Mouse (Mus musculus) bone marrow, adult 2 months (tissue): Measurements from ENCODE around the gene Arhgap15.

Experiments used
- CTCF ChIP-seq: fragments of 200-500 bp; IDR thresholded peaks from 2 replicates; pipeline ENCODE4 v1.5.1; 2011; ENCODE audit warnings: low read length, control low read depth; ENCODE audit not compliant: control insufficient read depth, insufficient read depth
- POLR2A ChIP-seq: fragments of 200-500 bp; IDR thresholded peaks from 2 replicates; pipeline ENCODE4 v1.6.1; 2011; ENCODE audit warnings: low read depth, mild to moderate bottlenecking, control low read depth, low read length, borderline replicate concordance; ENCODE audit not compliant: control insufficient read depth

- TF ChIP-seq CTCF, result no peak
- TF ChIP-seq POLR2A, result no peak
Observed at GRCm38 (mm10) chr2:44299909-44300308, 551.3 kb downstream of the Arhgap15 start.
